Mouse (Mus musculus): ENCODE results near the gene Asb5. TPM values are rescaled to one million over a fixed set of nuclear protein-coding genes. Genes with fewer than 3 reads are reported as not detected.
"Not testable (repeated sequence)": the region's sequence is repeated elsewhere in the genome, so short reads cannot be mapped to it uniquely, and the experiment has no call there.

Asb5 gene
- polyA plus RNA-seq, 1 experiment from 2014 or later, result 4.2 TPM

DNA sequence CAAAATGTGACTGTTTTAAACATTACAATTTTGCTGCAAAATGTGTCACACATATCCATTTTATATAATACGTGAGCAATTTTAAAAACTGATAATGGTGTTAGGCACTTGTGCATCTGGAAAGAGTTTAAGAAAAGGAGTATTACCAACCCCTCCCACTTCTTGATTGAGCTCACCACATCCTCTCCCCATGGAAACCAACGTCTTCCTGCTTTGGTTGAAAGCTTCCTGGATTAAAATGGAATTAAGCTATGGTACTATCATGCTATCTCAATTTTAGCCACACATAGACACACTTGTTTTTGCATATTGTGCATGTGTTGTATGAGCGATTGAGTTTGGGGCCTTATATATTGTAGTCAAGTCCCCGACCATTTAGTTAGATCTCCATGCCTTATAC, 74.1 kb downstream of the Asb5 start:
- WGBS, result 78% methylated on average over 4 of the region's 4 CpGs

DNA sequence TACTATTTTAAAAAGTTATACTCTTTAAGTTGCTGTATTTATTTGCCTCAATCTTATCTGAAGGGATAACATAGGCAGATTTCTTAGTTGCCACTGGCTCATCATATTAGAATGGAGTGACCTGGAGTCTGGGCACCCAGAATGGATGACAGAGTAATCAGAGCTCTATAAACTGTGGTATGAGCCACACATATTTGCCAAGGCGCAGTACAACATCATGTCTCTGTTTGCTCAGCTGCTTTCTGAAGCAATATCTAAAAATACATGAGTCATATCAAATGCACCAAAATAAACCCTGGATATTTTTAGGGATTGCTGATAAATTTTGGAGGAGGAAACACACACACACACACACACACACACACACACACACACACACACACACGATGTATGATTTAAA, 80.0 kb downstream of the Asb5 start:
- Histone ChIP-seq H3K4me3 (no peak overlapping the region), H3K27ac (no peak overlapping the region), H3K4me1 (replicated peaks) (no peaks in the 10 kb centered on the region), H3K36me3 (no peaks in the 10 kb centered on the region), H3K27me3 (ENCODE audit: insufficient read depth, poor library complexity, severe bottlenecking) (no peaks in the 10 kb centered on the region), H3K9me3 (no peaks in the 10 kb centered on the region)
- WGBS, result 87% methylated on average over 2 of the region's 2 CpGs
- DNase-seq (ENCODE audit: low spot score), result no peak

More for the DNA sequence above, 74.1 kb downstream of the Asb5 start:
- Histone ChIP-seq H3K27ac (no peak overlapping the region), H3K4me3 (no peak overlapping the region), H3K36me3 (no peaks in the 10 kb centered on the region), H3K4me1 (replicated peaks) (peaks cover 7% of the 10 kb centered on the region; the same call in 1 of the 2 replicates), H3K27me3 (ENCODE audit: insufficient read depth, poor library complexity, severe bottlenecking) (no peaks in the 10 kb centered on the region), H3K9me3 (no peaks in the 10 kb centered on the region)
- no peak for DNase-seq (ENCODE audit: low spot score)

- DNase-seq (ENCODE audit: low spot score), result no peak
- H3K4me1 ChIP-seq (replicated peaks), result no peaks in the 10 kb centered on the region
- no peaks in the 10 kb centered on the region for H3K9me3 ChIP-seq
- no peak overlapping the region for H3K27ac ChIP-seq
- H3K36me3 ChIP-seq, result no peaks in the 10 kb centered on the region
- H3K4me3 ChIP-seq, result no peak overlapping the region
- no peaks in the 10 kb centered on the region for H3K27me3 ChIP-seq (ENCODE audit: insufficient read depth, poor library complexity, severe bottlenecking)
- 73% methylated on average over 4 of the region's 4 CpGs for WGBS
Observed at GRCm38 (mm10) chr8:54610238-54610637, 80.9 kb downstream of the Asb5 start.

DNA sequence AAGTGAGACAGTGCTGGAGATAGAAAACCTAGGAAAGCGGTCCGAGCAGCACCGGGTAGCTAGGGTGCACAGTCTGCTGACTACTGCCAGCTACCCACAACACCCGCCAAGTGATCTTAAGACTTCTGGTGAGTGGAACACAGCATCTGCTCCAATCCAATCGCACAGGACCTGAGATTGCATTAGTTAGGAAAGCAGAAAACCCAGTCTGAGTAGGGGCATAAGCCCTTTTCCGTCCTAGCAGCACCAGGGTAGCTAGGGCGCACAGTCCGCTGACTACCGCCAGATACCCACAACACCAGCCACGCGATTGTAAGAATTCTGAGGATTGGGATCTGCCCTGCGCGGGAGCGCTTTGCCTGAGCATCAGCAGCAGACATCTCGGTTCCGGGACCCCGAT, 87.3 kb downstream of the Asb5 start:
- not testable (repeated sequence) for H3K27me3 ChIP-seq (ENCODE audit: insufficient read depth, poor library complexity, severe bottlenecking); DNase-seq (ENCODE audit: low spot score); H3K27ac ChIP-seq; H3K4me3 ChIP-seq; H3K36me3 ChIP-seq; H3K4me1 ChIP-seq (replicated peaks); H3K9me3 ChIP-seq
- 85% methylated on average over 17 of the region's 17 CpGs for WGBS

Other genes starting within 250 kb of the Asb5 start
- 61.9 and 85.7 TPM in 2 replicates for gene Spcs3, start 418 bp downstream of the Asb5 start, polyA plus RNA-seq (2016; fragmentation: Nextera tagmentation; extraction: Ambion mirVana)
- gene Spata4, start 71.2 kb downstream of the Asb5 start, polyA plus RNA-seq (2016; fragmentation: Nextera tagmentation; extraction: Ambion mirVana), result not detected in 2 replicates